Mouse (Mus musculus): ENCODE measurements at regions not wholly inside any gene's neighbourhood (a gene's known extent, or its start where the extent isn't known, plus 50 kb on each side); places are given as distances from the start of the nearest gene placed in this dataset.

DNA sequence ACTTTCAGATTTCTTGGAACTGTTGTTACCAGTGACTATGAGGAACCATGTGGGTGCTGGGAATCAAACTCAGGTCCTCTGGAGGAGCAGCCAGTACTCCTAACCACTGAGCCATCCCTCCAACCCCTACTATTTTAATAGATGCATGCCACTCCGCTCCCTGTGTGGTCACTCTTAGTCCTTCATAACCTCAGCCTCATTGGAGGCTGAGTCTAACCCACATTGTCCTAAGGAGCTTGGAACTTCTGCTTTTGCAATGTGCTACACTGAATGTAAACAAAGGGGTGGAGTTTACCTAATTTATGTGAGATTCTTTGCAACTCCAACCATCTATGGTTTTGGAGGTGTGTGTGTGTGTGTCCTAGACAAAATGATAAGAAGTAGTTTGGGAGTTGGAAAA is 122.7 kb upstream of the Tut7 start:
- TF ChIP-seq TAL1 (IDR thresholded peaks at IDR 0.05; ENCODE audit: low read length) (no peak), GATA1 (IDR thresholded peaks at IDR 0.05; ENCODE audit: low read length) (no peak)
- H3K4me1 ChIP-seq (ENCODE audit: control insufficient read depth): no peaks in the 10 kb centered on the region
- H3K9me3 ChIP-seq (ENCODE audit: control insufficient read depth, low read length): no peaks in the 10 kb centered on the region
- no peaks in the 10 kb centered on the region for H3K36me3 ChIP-seq (ENCODE audit: control insufficient read depth)
- H3K27me3 ChIP-seq (ENCODE audit: control insufficient read depth): peaks cover 10% of the 10 kb centered on the region
- H3K4me3 ChIP-seq (replicated peaks): no peak overlapping the region

DNA sequence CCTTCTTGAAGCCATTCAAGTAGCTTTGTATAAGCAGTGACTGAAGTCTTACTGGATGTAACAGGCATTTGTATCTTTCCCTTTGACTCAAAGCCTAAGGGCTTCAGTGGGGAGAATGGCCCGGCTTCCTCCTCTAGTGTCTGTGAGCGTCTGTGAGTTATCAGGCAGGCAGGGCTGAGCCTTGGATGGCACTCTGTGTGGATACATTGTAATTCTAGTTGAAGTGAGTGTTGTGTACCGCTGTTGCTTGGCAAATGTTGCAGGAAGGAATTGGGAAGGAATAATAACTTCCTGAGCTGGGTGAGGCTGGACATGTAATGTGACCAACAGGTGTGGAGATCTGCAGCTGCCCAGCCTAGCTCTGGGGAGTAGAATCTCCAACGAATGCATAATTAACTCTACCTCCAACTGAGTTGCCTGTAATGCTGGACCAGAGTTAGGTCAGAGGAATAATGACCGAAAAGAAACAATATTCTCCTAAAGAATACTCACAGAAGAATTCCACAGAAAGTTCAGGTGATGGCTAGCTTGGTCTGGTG is 120.7 kb upstream of the Tut7 start:
- Histone ChIP-seq H3K4me3 (replicated peaks) (no peak overlapping the region), H3K36me3 (ENCODE audit: control insufficient read depth) (no peaks in the 10 kb centered on the region), H3K4me1 (ENCODE audit: control insufficient read depth) (no peaks in the 10 kb centered on the region), H3K27me3 (ENCODE audit: control insufficient read depth) (peaks cover 22% of the 10 kb centered on the region), H3K9me3 (ENCODE audit: control insufficient read depth, low read length) (no peaks in the 10 kb centered on the region)
- no peak for TF ChIP-seq TAL1 (IDR thresholded peaks at IDR 0.05; ENCODE audit: low read length)
- no peak for TF ChIP-seq GATA1 (IDR thresholded peaks at IDR 0.05; ENCODE audit: low read length)

DNA sequence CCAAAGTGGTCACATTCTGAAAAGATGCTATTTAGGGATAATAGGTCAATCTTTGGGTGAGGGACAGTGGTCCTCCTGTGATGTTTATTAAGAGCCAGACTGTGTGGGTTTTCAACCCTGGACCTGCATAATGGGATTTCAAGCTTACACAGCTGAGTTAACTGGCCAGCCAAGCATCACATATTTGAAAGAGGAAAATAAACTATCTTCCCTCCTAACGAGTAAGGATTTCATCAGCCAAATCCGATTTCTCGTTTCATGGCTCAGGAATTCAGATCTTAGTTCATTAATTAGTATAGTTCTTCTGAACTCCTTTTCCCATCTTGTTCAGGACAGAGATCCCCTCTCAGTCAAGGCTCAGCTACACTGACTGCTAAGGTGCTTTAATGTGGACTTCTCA is 120.1 kb upstream of the Tut7 start:
- H3K9me3 ChIP-seq (ENCODE audit: control insufficient read depth, low read length): no peaks in the 10 kb centered on the region
- TF ChIP-seq TAL1 (IDR thresholded peaks at IDR 0.05; ENCODE audit: low read length): no peak
- TF ChIP-seq GATA1 (IDR thresholded peaks at IDR 0.05; ENCODE audit: low read length): no peak

DNA sequence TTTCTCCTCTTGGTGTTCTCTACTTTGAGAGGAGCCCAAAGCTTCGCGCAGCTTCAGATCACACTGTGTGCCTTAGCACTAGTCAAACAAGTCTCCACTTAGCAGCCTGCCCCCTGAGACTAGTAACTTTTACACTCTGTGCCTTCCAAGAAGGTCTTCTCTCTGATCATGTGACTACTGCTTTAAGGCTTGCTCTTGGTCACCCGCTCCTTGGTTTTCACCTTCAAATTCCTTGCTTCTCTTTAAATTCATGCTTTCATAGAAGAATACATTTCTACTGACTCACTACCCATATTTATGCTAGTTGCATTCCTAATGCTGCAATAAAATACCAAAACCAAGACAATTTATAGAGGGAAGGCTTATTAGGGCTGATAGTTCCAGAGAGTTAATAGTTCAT is 118.6 kb upstream of the Tut7 start:
- H3K27me3 ChIP-seq (ENCODE audit: control insufficient read depth): peaks cover 22% of the 10 kb centered on the region
- H3K9me3 ChIP-seq (ENCODE audit: control insufficient read depth, low read length): no peaks in the 10 kb centered on the region
- no peaks in the 10 kb centered on the region for H3K4me1 ChIP-seq (ENCODE audit: control insufficient read depth)
- TF ChIP-seq GATA1 (IDR thresholded peaks at IDR 0.05; ENCODE audit: low read length) (no peak), TAL1 (IDR thresholded peaks at IDR 0.05; ENCODE audit: low read length) (no peak)
- no peaks in the 10 kb centered on the region for H3K36me3 ChIP-seq (ENCODE audit: control insufficient read depth)
- no peak overlapping the region for H3K4me3 ChIP-seq (replicated peaks)

More for the DNA sequence above, 120.1 kb upstream of the Tut7 start:
- Histone ChIP-seq H3K27me3 (ENCODE audit: control insufficient read depth) (peaks cover 22% of the 10 kb centered on the region), H3K36me3 (ENCODE audit: control insufficient read depth) (no peaks in the 10 kb centered on the region), H3K4me1 (ENCODE audit: control insufficient read depth) (no peaks in the 10 kb centered on the region), H3K4me3 (replicated peaks) (no peak overlapping the region)

DNA sequence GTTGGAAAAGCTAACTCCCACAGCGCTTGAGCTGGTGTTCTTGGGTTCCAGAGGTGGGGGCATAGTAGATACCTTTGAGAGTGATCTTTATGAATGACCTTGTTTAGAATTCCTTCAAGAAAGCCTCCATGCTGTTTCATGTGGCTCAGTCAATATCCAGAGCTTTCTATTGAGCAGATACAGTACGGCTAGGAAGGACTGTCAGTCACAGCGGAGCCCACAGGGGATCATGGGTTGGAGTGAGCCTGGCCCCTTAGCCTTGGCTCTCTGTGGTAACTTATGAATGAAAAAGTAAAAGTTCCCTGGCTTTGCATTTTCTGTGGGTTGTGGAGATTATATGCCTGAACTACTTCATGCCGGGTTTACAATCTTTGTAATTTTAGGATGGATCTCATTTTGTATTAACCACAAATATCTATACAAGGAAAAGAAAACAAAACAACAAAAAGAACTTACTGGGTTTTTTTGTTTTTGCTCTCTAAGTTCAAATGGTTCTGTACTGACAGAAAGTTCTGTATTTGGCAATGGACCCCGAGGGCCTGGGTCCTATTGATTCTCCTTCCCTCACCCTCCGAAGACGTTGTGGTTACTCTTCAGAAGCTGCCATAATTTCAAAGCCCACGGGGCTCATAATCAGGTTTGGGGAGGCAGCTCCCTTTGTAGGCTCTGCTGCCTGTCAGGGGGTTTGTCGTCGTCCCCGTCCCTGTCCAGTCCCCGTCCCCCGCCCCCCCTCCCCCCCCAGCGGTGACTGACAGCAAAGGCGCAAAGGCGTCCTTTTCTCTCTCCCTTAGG is 117.7 kb upstream of the Tut7 start:
- Histone ChIP-seq H3K4me3 (replicated peaks) (no peak overlapping the region), H3K9me3 (ENCODE audit: control insufficient read depth, low read length) (no peaks in the 10 kb centered on the region)

DNA sequence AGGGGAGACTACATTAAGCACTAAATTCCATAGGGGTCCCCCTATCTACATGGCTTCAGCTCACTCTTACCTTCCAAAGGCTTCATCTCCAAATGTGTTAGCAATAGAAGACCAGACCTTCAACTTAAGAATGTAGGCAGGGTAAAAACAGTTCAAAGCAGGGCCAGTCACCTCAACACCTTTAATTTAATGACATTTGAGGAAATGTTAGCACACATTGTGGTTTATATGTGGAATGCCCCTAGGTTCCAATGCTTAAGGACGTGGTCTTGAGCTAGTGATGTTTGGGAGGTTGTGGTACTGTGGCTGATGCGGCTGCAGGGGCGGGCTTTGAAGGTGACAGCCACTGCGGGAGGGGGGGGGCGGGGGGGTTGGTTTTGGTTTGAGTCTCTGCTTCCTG is 116.9 kb upstream of the Tut7 start:
- TF ChIP-seq GATA1 (IDR thresholded peaks at IDR 0.05; ENCODE audit: low read length) (no peak), TAL1 (IDR thresholded peaks at IDR 0.05; ENCODE audit: low read length) (no peak)
- Histone ChIP-seq H3K4me3 (replicated peaks) (no peak overlapping the region), H3K36me3 (ENCODE audit: control insufficient read depth) (no peaks in the 10 kb centered on the region), H3K4me1 (ENCODE audit: control insufficient read depth) (no peaks in the 10 kb centered on the region), H3K9me3 (ENCODE audit: control insufficient read depth, low read length) (no peaks in the 10 kb centered on the region), H3K27me3 (ENCODE audit: control insufficient read depth) (peaks cover 22% of the 10 kb centered on the region)

More for the DNA sequence above, 117.7 kb upstream of the Tut7 start:
- Histone ChIP-seq H3K27me3 (ENCODE audit: control insufficient read depth) (peaks cover 22% of the 10 kb centered on the region), H3K4me1 (ENCODE audit: control insufficient read depth) (no peaks in the 10 kb centered on the region), H3K36me3 (ENCODE audit: control insufficient read depth) (no peaks in the 10 kb centered on the region)
- TF ChIP-seq GATA1 (IDR thresholded peaks at IDR 0.05; ENCODE audit: low read length) (no peak), TAL1 (IDR thresholded peaks at IDR 0.05; ENCODE audit: low read length) (no peak)

DNA sequence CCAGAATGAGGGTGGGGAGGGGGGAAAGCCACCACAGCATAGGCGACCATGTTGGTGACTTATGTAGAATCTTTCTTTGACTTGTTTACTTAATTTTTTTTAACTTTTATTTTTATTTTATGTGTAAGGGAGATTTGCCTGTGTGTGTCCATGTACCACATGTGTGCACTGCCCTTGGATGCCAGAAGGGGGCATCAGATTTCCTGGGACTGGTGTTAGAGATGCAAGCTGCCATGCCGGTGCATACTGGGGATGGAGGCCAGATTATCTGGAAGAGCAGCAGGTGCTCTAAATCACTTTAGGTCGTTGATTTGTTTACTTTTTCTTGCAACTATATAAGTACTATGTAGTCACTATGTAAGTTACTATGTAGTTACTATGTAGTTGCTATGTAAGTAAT is 114.2 kb upstream of the Tut7 start:
- Histone ChIP-seq H3K9me3 (ENCODE audit: control insufficient read depth, low read length) (no peaks in the 10 kb centered on the region), H3K4me1 (ENCODE audit: control insufficient read depth) (no peaks in the 10 kb centered on the region), H3K27me3 (ENCODE audit: control insufficient read depth) (peaks cover 22% of the 10 kb centered on the region), H3K4me3 (replicated peaks) (no peak overlapping the region), H3K36me3 (ENCODE audit: control insufficient read depth) (no peaks in the 10 kb centered on the region)
- TF ChIP-seq GATA1 (IDR thresholded peaks at IDR 0.05; ENCODE audit: low read length): no peak
- no peak for TF ChIP-seq TAL1 (IDR thresholded peaks at IDR 0.05; ENCODE audit: low read length)

DNA sequence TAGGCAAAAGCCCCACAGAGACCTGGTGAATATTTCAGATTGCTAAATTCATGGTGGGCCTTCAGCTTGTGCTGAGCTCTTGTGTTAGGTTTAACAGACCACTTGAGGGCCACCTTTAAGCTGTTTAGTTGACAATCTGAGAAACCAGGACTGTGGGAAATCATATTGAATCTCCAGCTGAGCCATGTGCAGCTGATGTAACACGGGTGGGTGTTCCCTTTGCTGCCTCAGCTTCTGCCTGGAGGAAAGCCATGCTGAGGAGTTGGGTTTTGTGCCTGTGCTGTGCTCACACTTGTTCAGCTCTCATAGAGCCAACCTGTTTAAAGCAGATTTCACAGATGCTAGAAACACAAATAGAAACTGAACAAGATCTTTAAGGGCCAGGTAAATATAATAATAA is 111.6 kb upstream of the Tut7 start:
- H3K4me3 ChIP-seq (replicated peaks): no peak overlapping the region
- no peaks in the 10 kb centered on the region for H3K9me3 ChIP-seq (ENCODE audit: control insufficient read depth, low read length)
- peaks cover 3% of the 10 kb centered on the region for H3K27me3 ChIP-seq (ENCODE audit: control insufficient read depth)
- no peaks in the 10 kb centered on the region for H3K36me3 ChIP-seq (ENCODE audit: control insufficient read depth)
- H3K4me1 ChIP-seq (ENCODE audit: control insufficient read depth): no peaks in the 10 kb centered on the region
- TF ChIP-seq GATA1 (IDR thresholded peaks at IDR 0.05; ENCODE audit: low read length) (no peak), TAL1 (IDR thresholded peaks at IDR 0.05; ENCODE audit: low read length) (no peak)

DNA sequence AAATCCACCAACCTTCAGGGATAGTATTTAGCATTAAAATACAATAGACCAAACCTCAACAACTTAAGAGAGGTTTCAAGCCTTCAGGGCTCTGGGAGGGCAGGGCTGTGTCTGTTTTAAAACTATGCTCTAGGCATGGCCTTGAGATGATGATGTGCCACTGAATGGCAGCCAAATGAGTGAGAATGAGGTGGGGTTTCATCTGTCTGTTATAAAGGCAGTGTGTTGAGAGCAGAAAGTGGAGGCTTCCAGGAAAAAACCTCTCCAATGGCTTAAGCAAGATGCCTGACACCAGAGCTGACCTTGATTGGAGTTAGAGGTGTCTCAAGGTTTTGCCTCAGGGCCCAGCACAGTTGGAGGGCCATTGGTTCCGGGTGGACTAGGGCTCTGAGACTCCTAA is 111.1 kb upstream of the Tut7 start:
- TF ChIP-seq TAL1 (IDR thresholded peaks at IDR 0.05; ENCODE audit: low read length) (no peak), GATA1 (IDR thresholded peaks at IDR 0.05; ENCODE audit: low read length) (no peak)
- Histone ChIP-seq H3K4me3 (replicated peaks) (no peak overlapping the region), H3K4me1 (ENCODE audit: control insufficient read depth) (no peaks in the 10 kb centered on the region), H3K9me3 (ENCODE audit: control insufficient read depth, low read length) (no peaks in the 10 kb centered on the region), H3K36me3 (ENCODE audit: control insufficient read depth) (no peaks in the 10 kb centered on the region), H3K27me3 (ENCODE audit: control insufficient read depth) (no peaks in the 10 kb centered on the region; the same call in 1 of the 2 replicates)
